Mouse (Mus musculus) gastrocnemius, postnatal 25 days (tissue): ENCODE measurements around the gene Cul4b. TPM values are rescaled to one million over a fixed set of nuclear protein-coding genes. Genes with fewer than 3 reads are reported as not detected.
"Not testable (repeated sequence)": the region's sequence is repeated elsewhere in the genome, so short reads cannot be mapped to it uniquely, and the experiment has no call there.

Source experiments
- DNase-seq: peaks from one replicate; pipeline ENCODE4 v3.0.0; 2022
- long read RNA-seq, 2 experiments: library from polyadenylated mRNA; stranded (forward); transcript quantifications; one replicate each; pipeline ENCODE4 v2.0.0; 2021
- total RNA-seq, 2 experiments: library from RNA; stranded (reverse); gene quantifications; 1 replicate in 1 of 2; 2 replicates in 1 of 2; pipeline ENCODE4 v1.2.3; 2021

Cul4b gene
- 1 to 10 TPM; 7.9 to 9.8 TPM for total RNA-seq
- long read RNA-seq, experiment 1, partial matches to known transcripts: 13 of 16 reads
- long read RNA-seq, experiment 1, other reads (novel, unspliced or antisense): 2 of 16 reads
- long read RNA-seq, experiment 2, partial matches to known transcripts: 11 of 14 reads
- long read RNA-seq, experiment 2, other reads (novel, unspliced or antisense): 3 of 14 reads

GRCm38 (mm10) chrX:38576078-38576477, at the start of gene Cul4b:
TSS of gene Cul4b (minus strand) at chrX:38576196.
- no peak for DNase-seq

DNA sequence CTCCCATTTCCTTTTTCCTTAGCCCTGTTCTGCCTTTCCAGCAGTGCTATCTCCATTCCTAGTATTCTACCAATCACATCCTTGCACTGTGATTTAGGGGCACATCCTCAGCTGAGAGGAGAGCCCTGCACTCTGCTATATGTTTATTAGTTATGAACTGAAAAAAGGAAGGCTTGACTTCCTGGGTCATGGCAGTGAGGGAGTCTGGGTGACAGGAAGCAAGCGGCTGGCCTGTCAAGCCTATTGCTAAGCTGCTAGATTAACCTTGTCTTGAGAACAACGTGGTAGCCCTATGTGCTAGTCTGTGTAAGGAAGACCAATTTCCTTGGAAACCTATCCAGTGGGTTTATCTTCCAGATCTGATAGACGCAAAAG, 25.0 kb upstream of the Cul4b start:
- no peak for DNase-seq

GRCm38 (mm10) chrX:38600177-38600994, 24.4 kb upstream of the Cul4b start, which contains the start of gene Mcts1:
TSS of gene Mcts1 (plus strand) at chrX:38600578.
- DNase-seq: peak; percentile 68

DNA sequence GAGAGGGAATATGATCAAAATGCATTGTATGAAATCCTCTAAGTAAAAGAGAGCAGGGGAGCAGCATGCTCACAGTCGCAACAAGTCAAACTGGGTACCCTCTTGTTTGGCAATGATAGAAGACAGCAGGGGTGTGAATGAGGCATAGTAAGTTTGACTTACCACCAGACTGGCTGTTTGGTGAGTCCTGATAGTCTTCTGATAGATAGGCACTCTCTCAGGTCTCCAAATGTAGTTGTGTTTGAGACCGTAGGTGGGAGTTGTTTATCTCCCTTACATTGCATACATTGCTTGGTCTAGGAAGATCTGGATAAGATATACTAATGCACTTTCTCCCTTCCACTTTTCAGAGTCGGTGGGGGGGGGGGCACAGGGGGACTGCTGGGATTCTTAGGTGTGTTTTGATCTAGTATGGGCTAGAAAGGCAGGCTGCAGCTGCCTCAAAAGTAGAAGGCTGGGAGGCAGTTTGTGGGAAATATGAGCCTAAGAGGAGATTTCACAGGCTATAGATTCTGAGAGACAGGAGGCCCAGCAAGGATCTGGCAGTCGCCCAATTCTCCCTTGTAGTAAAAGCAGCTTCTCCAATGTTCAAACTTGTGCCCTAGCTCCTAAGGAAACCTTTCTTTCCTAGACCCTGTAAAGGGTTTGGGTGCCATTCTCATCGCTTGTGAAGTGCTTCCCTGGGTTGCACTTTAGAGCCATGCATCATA, 17.3 kb upstream of the Cul4b start:
- DNase-seq: no peak

GRCm38 (mm10) chrX:38591749-38592148, 15.8 kb upstream of the Cul4b start:
- no peak for DNase-seq

- no peak for DNase-seq
Measured at GRCm38 (mm10) chrX:38589827-38590226, 13.8 kb upstream of the Cul4b start.

DNA sequence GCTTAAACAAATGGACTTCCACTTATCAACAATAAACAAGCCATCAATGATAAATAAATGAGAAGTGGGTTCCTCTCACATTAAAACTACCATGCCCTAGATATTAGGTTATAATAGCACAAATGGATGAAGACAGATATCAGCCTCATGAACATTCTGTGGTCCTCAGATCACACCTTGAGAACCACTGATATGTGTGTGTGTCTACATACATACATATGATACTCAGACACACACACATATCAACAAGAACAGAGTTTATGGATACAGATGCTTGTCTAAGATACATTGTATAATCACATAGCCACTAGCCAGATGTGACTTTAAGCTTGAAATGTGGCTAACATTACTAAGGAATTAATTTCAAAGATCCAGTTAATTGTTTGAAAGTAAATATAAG, 7.3 kb upstream of the Cul4b start:
- DNase-seq: no peak

DNA sequence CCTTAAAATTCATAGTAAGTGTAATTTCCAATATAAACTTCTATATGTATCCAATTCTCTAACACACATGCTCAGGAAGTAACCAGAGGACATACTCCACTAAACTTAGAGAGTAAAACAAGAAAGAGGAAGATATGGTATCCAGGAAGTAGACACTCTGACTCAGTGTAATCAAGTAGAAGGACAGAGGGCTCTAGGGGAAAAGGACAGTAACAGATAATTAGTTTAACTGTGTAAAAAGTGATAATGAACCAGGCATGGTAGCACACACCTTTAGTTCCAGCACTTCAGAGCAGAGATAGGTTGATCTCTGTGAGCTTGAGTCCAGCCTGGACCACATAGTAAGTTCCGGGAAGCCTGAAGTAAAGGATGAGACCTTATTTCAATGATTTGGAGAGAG, 5.1 kb upstream of the Cul4b start:
- DNase-seq: no peak

GRCm38 (mm10) chrX:38566521-38567205, 9.3 kb downstream of the Cul4b start:
- no peak for DNase-seq

GRCm38 (mm10) chrX:38565176-38565542, 10.8 kb downstream of the Cul4b start:
- no peak for DNase-seq

- peak; percentile 88 for DNase-seq
Measured at GRCm38 (mm10) chrX:38564542-38565175, 11.3 kb downstream of the Cul4b start.

GRCm38 (mm10) chrX:38563941-38564541, 12.0 kb downstream of the Cul4b start:
- DNase-seq: peak; percentile 14

GRCm38 (mm10) chrX:38553255-38553654, 22.7 kb downstream of the Cul4b start:
- DNase-seq: no peak

- DNase-seq: no peak
Measured at GRCm38 (mm10) chrX:38514556-38514955, 61.4 kb downstream of the Cul4b start.

GRCm38 (mm10) chrX:38504846-38505245, 71.2 kb downstream of the Cul4b start:
- DNase-seq: no peak

- DNase-seq: not testable (repeated sequence)
Measured at GRCm38 (mm10) chrX:38502182-38502581, 73.8 kb downstream of the Cul4b start.

GRCm38 (mm10) chrX:38485464-38485863, 90.5 kb downstream of the Cul4b start:
- not testable (repeated sequence) for DNase-seq
